Mouse (Mus musculus) heart, postnatal 0 days (tissue): ENCODE results near the gene Gdpd3. TPM values are rescaled to one million over a fixed set of nuclear protein-coding genes. Genes with fewer than 3 reads are reported as not detected.
A peak's percentile ranks its signal among the peaks of the same experiment; 100 is the strongest.

Experiments used
- ATAC-seq: fragments of 200-750 bp; cut with Nextera tagmentation; 2 replicates; pipeline ENCODE4 v1.8.0; 2017; ENCODE audit warnings: low read depth, moderate number of reproducible peaks, moderate library complexity; ENCODE audit not compliant: insufficient read depth
- DNase-seq: peaks from one replicate; pipeline ENCODE4 v3.0.0-alpha.2; 2016; ENCODE audit warnings: low spot score
- H3K27ac ChIP-seq: fragments of 300-500 bp; sonication (generic); 2 replicates; pipeline ENCODE4 v1.5.1; 2014; ENCODE audit warnings: low read depth, mild to moderate bottlenecking
- H3K27me3 ChIP-seq: fragments of 300-500 bp; sonication (generic); 2 replicates; pipeline ENCODE4 v1.6.1; 2014; ENCODE audit warnings: low read length, mixed read lengths; ENCODE audit not compliant: control insufficient read depth, insufficient read depth
- H3K36me3 ChIP-seq: fragments of 300-500 bp; sonication (generic); replicated peaks from 2 replicates; pipeline ENCODE4 v1.6.1; 2014; ENCODE audit warnings: low read length, mixed read lengths; ENCODE audit not compliant: control insufficient read depth, insufficient read depth
- H3K4me1 ChIP-seq: fragments of 300-500 bp; sonication (generic); 2 replicates; pipeline ENCODE4 v1.6.1; 2014; ENCODE audit warnings: antibody characterized with exemption; ENCODE audit not compliant: control insufficient read depth, insufficient read depth
- H3K4me2 ChIP-seq: fragments of 300-500 bp; sonication (generic); 2 replicates; pipeline ENCODE4 v1.6.1; 2014; ENCODE audit warnings: low read depth, mild to moderate bottlenecking, low read length, moderate library complexity
- H3K4me3 ChIP-seq: fragments of 300-500 bp; sonication (generic); 2 replicates; pipeline ENCODE4 v1.5.1; 2014; ENCODE audit warnings: low read depth, low read length
- H3K9ac ChIP-seq: fragments of 300-500 bp; sonication (generic); replicated peaks from 2 replicates; pipeline ENCODE4 v1.6.1; 2014; ENCODE audit warnings: low read depth, low read length, mixed read lengths
- H3K9me3 ChIP-seq: fragments of 300-500 bp; sonication (generic); replicated peaks from 2 replicates; pipeline ENCODE4 v1.6.1; 2016; ENCODE audit warnings: low read length; ENCODE audit not compliant: control insufficient read depth
- CTCF ChIP-seq: IDR thresholded peaks from 2 replicates; pipeline ENCODE4 v1.5.1; 2016; ENCODE audit warnings: antibody characterized with exemption, control low read depth, low read depth
- EP300 ChIP-seq: IDR thresholded peaks from 2 replicates; pipeline ENCODE4 v1.6.1; 2016; ENCODE audit warnings: antibody characterized with exemption, low read depth
- WGBS: fragments of 180-500 bp; shearing (Covaris S2); extraction: QIAGEN DNeasy Blood & Tissue Kit; methylation state at CpG from one replicate; pipeline ENCODE4 v1.1.7; 2014; 5-methylcytosine and 5-hydroxymethylcytosine counted together
- polyA plus RNA-seq: library from polyadenylated mRNA; unstranded; fragments of >200 nt; fragmentation: Nextera tagmentation; extraction: Ambion mirVana; gene quantifications from 2 replicates; pipeline ENCODE4 v1.2.1, GENCODE M21; 2015
- total RNA-seq: library from RNA; depleted of rRNA; stranded (reverse); fragments of >200 nt; gene quantifications from 2 replicates; pipeline ENCODE4 v1.2.3, GENCODE M21; 2014; ENCODE audit warnings: low replicate concordance

The Gdpd3 gene
- total and polyA plus RNA-seq, 2 experiments from 2014 or later: 0.77 to 7.9 TPM

DNA sequence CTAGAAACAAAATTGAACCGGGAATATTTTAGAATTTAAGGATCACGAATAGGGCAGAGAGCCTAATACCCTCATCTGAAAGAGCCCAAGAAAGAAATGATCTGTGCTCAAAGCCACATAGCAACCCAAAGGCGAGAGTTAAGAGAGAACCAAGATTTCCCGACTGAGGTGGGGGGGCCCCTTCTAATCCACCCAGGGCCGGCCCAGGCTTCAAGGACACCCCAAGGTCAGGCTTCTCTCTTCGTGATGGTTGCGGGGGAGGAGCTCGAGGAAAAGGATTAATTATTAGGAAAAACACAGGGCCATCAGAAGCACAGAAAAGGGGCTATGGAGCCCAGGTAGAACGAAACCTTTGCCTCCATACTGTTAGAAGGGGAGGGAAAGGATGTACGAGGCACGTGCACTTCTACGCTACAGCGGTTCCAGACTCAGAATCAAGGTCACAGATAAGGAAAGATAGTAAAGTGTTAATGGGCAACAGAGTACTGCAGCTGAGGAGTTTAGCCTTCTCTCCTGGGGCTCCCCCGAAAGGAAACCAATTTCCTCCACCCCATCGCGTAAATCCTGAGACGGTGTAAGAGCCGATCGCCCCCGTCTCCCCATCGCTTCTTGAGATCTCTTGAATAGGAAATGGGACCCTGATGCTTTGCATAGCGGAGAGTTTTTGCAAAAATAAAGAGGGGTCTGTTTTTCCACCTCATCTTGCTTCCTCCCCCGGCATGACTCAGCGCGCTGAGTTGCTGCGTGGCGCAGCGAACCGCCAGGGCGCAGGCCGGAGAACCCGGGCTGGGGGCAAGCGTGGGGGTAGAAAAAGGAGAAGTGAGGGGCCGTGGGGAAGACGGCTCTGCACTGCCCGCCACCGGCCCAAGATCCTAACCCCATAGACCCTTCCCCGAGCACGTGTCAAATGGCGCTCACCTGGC, 32.3 kb downstream of the Gdpd3 start:
- WGBS: under 1% methylated on average over 40 of the region's 40 CpGs
- H3K36me3 ChIP-seq: peaks cover 32% of the 10 kb centered on the region

GRCm38 (mm10) chr7:126799050-126799467, 32.9 kb downstream of the Gdpd3 start:
- peak overlapping the region; percentile 81 for H3K4me2 ChIP-seq
- H3K9ac ChIP-seq: peak overlapping the region; percentile 84
- H3K27ac ChIP-seq: peak overlapping the region; percentile 97
- peaks cover 38% of the 10 kb centered on the region for H3K36me3 ChIP-seq
- peak; percentile 2; the same call in 1 of the 2 replicates for TF ChIP-seq EP300
- peak; percentile 25; the same call in 1 of the 2 replicates for TF ChIP-seq CTCF
- no peaks in the 10 kb centered on the region for H3K9me3 ChIP-seq
- DNase-seq (peak; percentile 98), ATAC-seq (peak; percentile 92)
- peaks cover 22% of the 10 kb centered on the region for H3K4me1 ChIP-seq
- H3K4me3 ChIP-seq: peak overlapping the region; percentile 83
- WGBS: 0% methylated on average over 26 of the region's 36 CpGs
- H3K27me3 ChIP-seq: no peaks in the 10 kb centered on the region

More for the DNA sequence above, 32.3 kb downstream of the Gdpd3 start:
- Histone ChIP-seq H3K27me3 (no peaks in the 10 kb centered on the region), H3K4me3 (peak overlapping the region; percentile 83), H3K9me3 (no peaks in the 10 kb centered on the region), H3K27ac (peak overlapping the region; percentile 97), H3K4me2 (peak overlapping the region; percentile 81), H3K9ac (peak overlapping the region; percentile 84), H3K4me1 (peaks cover 22% of the 10 kb centered on the region)
- TF ChIP-seq EP300 (peak; percentile 42; the same call in 1 of the 2 replicates), CTCF (no peak)
- DNase-seq (no peak), ATAC-seq (no peak)

- peak overlapping the region; percentile 56 for H3K9ac ChIP-seq
- peaks cover 22% of the 10 kb centered on the region for H3K4me1 ChIP-seq
- no peaks in the 10 kb centered on the region for H3K9me3 ChIP-seq
- H3K27me3 ChIP-seq: no peaks in the 10 kb centered on the region
- peak overlapping the region; percentile 81 for H3K4me2 ChIP-seq
- peak overlapping the region; percentile 83 for H3K4me3 ChIP-seq
- ATAC-seq (peak; percentile 84), DNase-seq (peak; percentile 96)
- H3K36me3 ChIP-seq: peaks cover 35% of the 10 kb centered on the region
- under 1% methylated on average over 37 of the region's 38 CpGs for WGBS
- TF ChIP-seq CTCF (peak; percentile 39), EP300 (no peak; the same call in 1 of the 2 replicates)
- H3K27ac ChIP-seq: peak overlapping the region; percentile 97
These were observed 33.5 kb downstream of the Gdpd3 start for GRCm38 (mm10) chr7:126799468-126800268.

DNA sequence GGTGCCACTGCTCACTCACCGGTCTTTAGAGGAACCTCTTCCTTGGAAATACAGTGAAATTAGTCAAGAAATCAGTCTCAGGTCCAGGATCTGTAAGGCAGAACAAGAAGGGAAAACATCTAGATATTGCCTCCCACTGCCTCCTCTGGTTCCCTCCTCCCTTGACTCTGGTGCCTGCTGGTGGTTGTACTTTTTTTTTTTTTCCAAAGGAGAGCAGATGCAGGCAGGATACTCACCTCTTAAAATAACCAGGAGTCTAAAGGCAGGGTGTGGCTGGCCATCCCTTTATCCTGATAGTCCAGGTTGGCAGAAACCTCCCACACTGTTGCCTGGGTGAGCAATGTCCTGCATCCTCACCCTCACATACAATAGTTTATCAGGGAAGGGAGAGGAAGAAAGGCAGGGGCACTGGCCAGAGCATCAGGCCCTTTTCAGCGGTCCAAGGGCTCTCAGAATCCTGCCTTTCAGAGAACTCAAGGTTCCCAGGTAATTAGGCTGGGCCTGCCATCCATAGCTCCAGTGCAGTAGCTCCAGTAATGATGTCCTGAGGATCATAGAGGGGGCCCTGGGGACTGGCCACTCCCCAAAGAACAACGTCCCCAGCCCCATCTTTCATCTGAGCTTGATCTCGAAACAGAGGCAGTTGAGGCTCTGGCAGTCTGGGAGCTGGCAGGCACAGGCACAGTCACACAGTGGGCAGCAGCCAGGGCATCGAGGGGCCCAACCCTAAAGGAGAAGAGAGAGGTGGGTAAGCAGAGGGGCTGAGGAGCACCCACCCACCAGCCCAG, 34.3 kb downstream of the Gdpd3 start:
- Histone ChIP-seq H3K27me3 (no peaks in the 10 kb centered on the region), H3K4me3 (peak overlapping the region; percentile 83), H3K9ac (peak overlapping the region; percentile 56), H3K9me3 (no peaks in the 10 kb centered on the region), H3K27ac (peak overlapping the region; percentile 97), H3K36me3 (peaks cover 29% of the 10 kb centered on the region), H3K4me1 (peaks cover 22% of the 10 kb centered on the region), H3K4me2 (peak overlapping the region; percentile 81)
- ATAC-seq (no peak), DNase-seq (no peak)
- TF ChIP-seq EP300 (no peak), CTCF (no peak)
- 52% methylated on average over 5 of the region's 5 CpGs for WGBS

- Histone ChIP-seq H3K27me3 (no peaks in the 10 kb centered on the region), H3K27ac (no peak overlapping the region), H3K9ac (no peak overlapping the region), H3K4me3 (no peak overlapping the region), H3K4me1 (peaks cover 22% of the 10 kb centered on the region), H3K36me3 (peaks cover 24% of the 10 kb centered on the region), H3K4me2 (no peak overlapping the region), H3K9me3 (no peaks in the 10 kb centered on the region)
- no peak for DNase-seq
- TF ChIP-seq EP300 (no peak), CTCF (no peak)
- no peak for ATAC-seq
- WGBS: 93% methylated on average over 16 of the region's 16 CpGs
These were observed 34.9 kb downstream of the Gdpd3 start for GRCm38 (mm10) chr7:126801057-126801422.
